Mouse (Mus musculus): ENCODE measurements at regions not wholly inside any gene's neighbourhood (a gene's known extent, or its start where the extent isn't known, plus 50 kb on each side); places are given as distances from the start of the nearest gene placed in this dataset.
A peak's percentile ranks its signal among the peaks of the same experiment; 100 is the strongest.

DNA sequence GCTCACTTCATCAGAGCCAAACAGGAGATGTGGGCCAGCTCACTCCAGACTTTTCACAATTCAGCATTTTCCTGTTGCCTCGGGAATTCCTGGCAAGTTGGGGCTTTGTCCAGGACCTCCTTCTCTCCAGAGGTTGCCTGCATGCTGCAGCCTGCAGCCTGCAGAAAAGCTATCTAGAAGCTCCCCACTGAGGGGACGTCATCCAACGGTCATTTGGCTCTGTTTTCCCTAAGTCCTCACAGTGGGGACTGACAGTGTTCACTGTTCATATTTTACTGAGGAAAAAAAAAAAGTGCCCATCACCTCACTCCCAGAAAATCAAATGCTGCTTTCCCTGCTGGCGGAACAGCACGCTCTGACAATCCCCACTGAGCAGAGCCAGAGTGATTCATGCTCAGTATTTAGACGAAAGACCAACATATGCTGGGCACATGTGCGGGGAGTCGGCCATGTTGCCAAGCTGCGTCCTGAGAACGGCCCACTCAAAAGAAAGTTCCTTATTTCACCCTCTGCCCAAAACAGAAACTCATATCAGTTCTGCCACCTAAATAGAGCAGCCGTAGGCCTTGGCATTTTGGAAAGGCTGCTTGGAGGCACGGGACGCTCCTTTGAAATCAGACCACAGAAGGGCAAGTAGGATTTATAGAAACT, 105.3 kb downstream of the Mis18a start:
- Histone ChIP-seq H3K4me2 (replicated peaks; ENCODE audit: low read depth, low read length) (no peak overlapping the region), H3K4me1 (ENCODE audit: control insufficient read depth, insufficient read depth, low read length) (peaks cover 33% of the 10 kb centered on the region), H3K27me3 (ENCODE audit: control insufficient read depth, insufficient read depth, low read length) (no peaks in the 10 kb centered on the region), H3K36me3 (ENCODE audit: control insufficient read depth, insufficient read depth, low read length) (no peaks in the 10 kb centered on the region), H3K27ac (ENCODE audit: low read length) (no peak overlapping the region; the same call in 1 of the 2 replicates), H3K4me3 (ENCODE audit: low read depth, low read length) (no peak overlapping the region), H3K9me3 (ENCODE audit: control insufficient read depth, low read depth, low read length) (no peaks in the 10 kb centered on the region), H3K9ac (replicated peaks; ENCODE audit: low read depth, low read length) (no peak overlapping the region)
- no peak for ATAC-seq (ENCODE audit: insufficient number of reproducible peaks, insufficient read depth, low FRiP score, low read depth)
- 72% methylated on average over 13 of the region's 13 CpGs for WGBS

- H3K36me3 ChIP-seq (ENCODE audit: control insufficient read depth, insufficient read depth, low read length) = no peaks in the 10 kb centered on the region
- no peak overlapping the region for H3K9ac ChIP-seq (replicated peaks; ENCODE audit: low read depth, low read length)
- 46% methylated on average over 13 of the region's 13 CpGs for WGBS
- no peak overlapping the region for H3K4me2 ChIP-seq (replicated peaks; ENCODE audit: low read depth, low read length)
- no peak overlapping the region for H3K4me3 ChIP-seq (ENCODE audit: low read depth, low read length)
- no peaks in the 10 kb centered on the region for H3K27me3 ChIP-seq (ENCODE audit: control insufficient read depth, insufficient read depth, low read length)
- no peak for ATAC-seq (ENCODE audit: insufficient number of reproducible peaks, insufficient read depth, low FRiP score, low read depth)
- H3K27ac ChIP-seq (ENCODE audit: low read length) = peak overlapping the region; percentile 40; the same call in 1 of the 2 replicates
- H3K4me1 ChIP-seq (ENCODE audit: control insufficient read depth, insufficient read depth, low read length) = peaks cover 18% of the 10 kb centered on the region
- H3K9me3 ChIP-seq (ENCODE audit: control insufficient read depth, low read depth, low read length) = no peaks in the 10 kb centered on the region
Observed at GRCm38 (mm10) chr16:90619565-90620311, 107.5 kb downstream of the Mis18a start.

GRCm38 (mm10) chr16:90615791-90616190, 111.4 kb downstream of the Mis18a start:
- no peak for ATAC-seq (ENCODE audit: insufficient number of reproducible peaks, insufficient read depth, low FRiP score, low read depth)
- H3K36me3 ChIP-seq (ENCODE audit: control insufficient read depth, insufficient read depth, low read length) = no peaks in the 10 kb centered on the region
- H3K4me3 ChIP-seq (ENCODE audit: low read depth, low read length) = no peak overlapping the region
- 52% methylated on average over 10 of the region's 10 CpGs for WGBS
- peaks cover 5% of the 10 kb centered on the region for H3K4me1 ChIP-seq (ENCODE audit: control insufficient read depth, insufficient read depth, low read length)
- no peaks in the 10 kb centered on the region for H3K27me3 ChIP-seq (ENCODE audit: control insufficient read depth, insufficient read depth, low read length)
- H3K9me3 ChIP-seq (ENCODE audit: control insufficient read depth, low read depth, low read length) = no peaks in the 10 kb centered on the region
- no peak overlapping the region for H3K27ac ChIP-seq (ENCODE audit: low read length)
- no peak overlapping the region for H3K9ac ChIP-seq (replicated peaks; ENCODE audit: low read depth, low read length)
- H3K4me2 ChIP-seq (replicated peaks; ENCODE audit: low read depth, low read length) = no peak overlapping the region

- Histone ChIP-seq H3K27me3 (ENCODE audit: control insufficient read depth, insufficient read depth, low read length) (no peaks in the 10 kb centered on the region), H3K9ac (replicated peaks; ENCODE audit: low read depth, low read length) (no peak overlapping the region), H3K4me1 (ENCODE audit: control insufficient read depth, insufficient read depth, low read length) (no peaks in the 10 kb centered on the region; the same call in 1 of the 2 replicates), H3K4me3 (ENCODE audit: low read depth, low read length) (no peak overlapping the region), H3K27ac (ENCODE audit: low read length) (no peak overlapping the region), H3K9me3 (ENCODE audit: control insufficient read depth, low read depth, low read length) (no peaks in the 10 kb centered on the region), H3K4me2 (replicated peaks; ENCODE audit: low read depth, low read length) (no peak overlapping the region), H3K36me3 (ENCODE audit: control insufficient read depth, insufficient read depth, low read length) (no peaks in the 10 kb centered on the region)
- no peak for ATAC-seq (ENCODE audit: insufficient number of reproducible peaks, insufficient read depth, low FRiP score, low read depth)
- 97% methylated on average over 1 of the region's 1 CpGs for WGBS
Observed at GRCm38 (mm10) chr16:90614137-90614536, 113.1 kb downstream of the Mis18a start.

- H3K27ac ChIP-seq (ENCODE audit: low read length) = no peak overlapping the region
- no peak overlapping the region for H3K9ac ChIP-seq (replicated peaks; ENCODE audit: low read depth, low read length)
- H3K36me3 ChIP-seq (ENCODE audit: control insufficient read depth, insufficient read depth, low read length) = no peaks in the 10 kb centered on the region
- H3K4me3 ChIP-seq (ENCODE audit: low read depth, low read length) = no peak overlapping the region
- no peaks in the 10 kb centered on the region for H3K27me3 ChIP-seq (ENCODE audit: control insufficient read depth, insufficient read depth, low read length)
- no peak for ATAC-seq (ENCODE audit: insufficient number of reproducible peaks, insufficient read depth, low FRiP score, low read depth)
- no peaks in the 10 kb centered on the region for H3K9me3 ChIP-seq (ENCODE audit: control insufficient read depth, low read depth, low read length)
- no peaks in the 10 kb centered on the region for H3K4me1 ChIP-seq (ENCODE audit: control insufficient read depth, insufficient read depth, low read length)
- 87% methylated on average over 22 of the region's 22 CpGs for WGBS
- H3K4me2 ChIP-seq (replicated peaks; ENCODE audit: low read depth, low read length) = no peak overlapping the region
Observed at GRCm38 (mm10) chr16:90610097-90610808, 117.0 kb downstream of the Mis18a start.

DNA sequence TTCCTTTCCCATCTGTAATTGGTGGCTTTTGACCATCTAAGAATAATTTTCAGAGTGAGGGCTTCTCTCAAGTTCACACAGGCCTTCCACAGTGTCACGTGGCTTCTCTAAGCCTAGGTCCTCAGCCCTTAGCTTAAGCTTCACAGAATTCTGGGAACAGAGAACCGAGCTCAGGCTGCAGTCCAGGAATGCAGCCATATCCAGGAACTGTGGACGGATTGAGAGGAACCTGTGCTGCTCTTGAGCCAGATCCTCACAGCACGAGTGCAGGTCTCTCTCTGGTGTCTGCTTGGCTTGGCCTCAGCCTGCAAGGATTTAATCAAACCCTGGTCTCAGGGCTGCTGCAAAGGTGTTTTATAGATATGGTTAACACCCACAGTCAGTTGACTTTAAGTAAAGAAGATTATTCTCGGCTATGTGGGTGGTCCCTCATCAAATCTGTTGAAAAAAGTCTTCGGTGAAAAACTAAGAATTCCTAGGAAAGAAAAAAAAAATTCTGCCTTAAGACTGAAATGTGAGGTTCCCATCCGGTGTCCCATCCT, 127.8 kb downstream of the Mis18a start:
- 65% methylated on average over 7 of the region's 7 CpGs for WGBS
- H3K9ac ChIP-seq (replicated peaks; ENCODE audit: low read depth, low read length) = no peak overlapping the region

DNA sequence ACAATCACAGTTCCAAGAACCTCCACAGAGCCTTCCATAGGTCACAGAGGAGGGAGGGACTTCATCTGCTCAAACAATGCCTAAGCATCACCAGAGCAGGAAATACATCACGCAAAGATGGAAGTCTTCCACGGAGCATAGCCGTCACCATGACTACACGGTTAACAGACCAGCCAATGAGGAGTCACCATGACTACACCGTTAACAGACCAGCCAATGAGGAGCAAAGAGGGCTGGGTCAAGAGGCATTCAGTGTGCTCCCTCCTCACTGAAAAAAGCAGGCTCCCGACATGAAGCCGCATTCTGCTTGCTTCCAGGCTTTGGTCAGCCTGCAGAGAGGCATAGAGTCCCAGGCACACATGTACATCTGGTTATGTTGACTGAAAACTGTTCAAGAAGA, 128.5 kb downstream of the Mis18a start:
- ATAC-seq (ENCODE audit: insufficient number of reproducible peaks, insufficient read depth, low FRiP score, low read depth) = no peak
- no peaks in the 10 kb centered on the region for H3K36me3 ChIP-seq (ENCODE audit: control insufficient read depth, insufficient read depth, low read length)
- H3K4me3 ChIP-seq (ENCODE audit: low read depth, low read length) = no peak overlapping the region
- 0 out of 2 replicates have a peak, but pooled peaks cover 8% of the 10 kb centered on the region for H3K9me3 ChIP-seq (ENCODE audit: control insufficient read depth, low read depth, low read length)
- no peaks in the 10 kb centered on the region for H3K4me1 ChIP-seq (ENCODE audit: control insufficient read depth, insufficient read depth, low read length)
- H3K27ac ChIP-seq (ENCODE audit: low read length) = no peak overlapping the region
- no peak overlapping the region for H3K4me2 ChIP-seq (replicated peaks; ENCODE audit: low read depth, low read length)
- 80% methylated on average over 7 of the region's 7 CpGs for WGBS
- H3K9ac ChIP-seq (replicated peaks; ENCODE audit: low read depth, low read length) = no peak overlapping the region
- H3K27me3 ChIP-seq (ENCODE audit: control insufficient read depth, insufficient read depth, low read length) = no peaks in the 10 kb centered on the region

More for the DNA sequence above, 127.8 kb downstream of the Mis18a start:
- H3K27me3 ChIP-seq (ENCODE audit: control insufficient read depth, insufficient read depth, low read length) = no peaks in the 10 kb centered on the region
- H3K4me1 ChIP-seq (ENCODE audit: control insufficient read depth, insufficient read depth, low read length) = no peaks in the 10 kb centered on the region
- H3K4me2 ChIP-seq (replicated peaks; ENCODE audit: low read depth, low read length) = no peak overlapping the region
- ATAC-seq (ENCODE audit: insufficient number of reproducible peaks, insufficient read depth, low FRiP score, low read depth) = no peak
- H3K4me3 ChIP-seq (ENCODE audit: low read depth, low read length) = no peak overlapping the region
- 0 out of 2 replicates have a peak, but pooled peaks cover 8% of the 10 kb centered on the region for H3K9me3 ChIP-seq (ENCODE audit: control insufficient read depth, low read depth, low read length)
- H3K36me3 ChIP-seq (ENCODE audit: control insufficient read depth, insufficient read depth, low read length) = no peaks in the 10 kb centered on the region
- no peak overlapping the region for H3K27ac ChIP-seq (ENCODE audit: low read length)

DNA sequence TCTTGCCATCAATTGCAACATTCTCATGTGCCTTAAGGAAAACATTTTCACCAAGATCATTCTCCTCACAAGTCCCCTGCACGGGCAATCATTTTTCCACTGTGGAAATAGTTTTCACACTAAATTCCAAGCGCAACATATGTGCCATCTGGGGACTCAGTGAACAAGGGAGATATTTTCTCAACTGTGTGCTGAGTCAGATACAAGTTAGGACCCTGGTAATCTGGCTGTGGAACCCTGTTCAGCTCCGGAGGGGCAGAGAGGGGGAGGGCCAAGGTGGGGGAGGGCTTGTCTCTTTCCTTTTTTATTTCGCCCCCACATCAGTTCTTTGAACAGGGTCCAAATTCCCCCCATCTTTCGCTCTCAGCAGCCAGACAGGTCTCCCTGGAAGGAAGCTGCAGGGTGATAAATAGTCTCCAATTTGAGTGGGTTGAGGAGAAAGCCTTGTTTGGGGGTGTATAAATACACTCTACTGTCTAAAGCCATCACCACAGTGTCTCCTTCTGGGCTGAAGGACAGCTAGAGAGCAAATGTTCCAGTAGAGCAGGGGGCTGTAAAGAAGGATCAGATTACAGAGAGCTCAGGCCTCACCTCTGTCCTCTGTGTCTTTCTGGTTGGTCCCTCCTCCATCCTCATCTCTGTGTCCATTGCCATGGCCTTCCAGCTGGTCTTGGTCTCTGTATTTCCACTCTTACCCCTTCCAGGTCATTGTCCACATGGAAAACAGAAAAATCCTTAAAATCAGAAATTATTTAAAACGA, 134.3 kb downstream of the Mis18a start:
- Histone ChIP-seq H3K27me3 (ENCODE audit: control insufficient read depth, insufficient read depth, low read length) (no peaks in the 10 kb centered on the region), H3K4me3 (ENCODE audit: low read depth, low read length) (no peak overlapping the region), H3K4me1 (ENCODE audit: control insufficient read depth, insufficient read depth, low read length) (no peaks in the 10 kb centered on the region), H3K27ac (ENCODE audit: low read length) (no peak overlapping the region), H3K9ac (replicated peaks; ENCODE audit: low read depth, low read length) (no peak overlapping the region), H3K36me3 (ENCODE audit: control insufficient read depth, insufficient read depth, low read length) (no peaks in the 10 kb centered on the region), H3K4me2 (replicated peaks; ENCODE audit: low read depth, low read length) (no peak overlapping the region), H3K9me3 (ENCODE audit: control insufficient read depth, low read depth, low read length) (no peaks in the 10 kb centered on the region)
- no peak for ATAC-seq (ENCODE audit: insufficient number of reproducible peaks, insufficient read depth, low FRiP score, low read depth)
- 65% methylated on average over 6 of the region's 6 CpGs for WGBS

All from stomach, embryonic 14.5 days (tissue).